Mouse (Mus musculus): ENCODE measurements around the gene Rps16.

DNA sequence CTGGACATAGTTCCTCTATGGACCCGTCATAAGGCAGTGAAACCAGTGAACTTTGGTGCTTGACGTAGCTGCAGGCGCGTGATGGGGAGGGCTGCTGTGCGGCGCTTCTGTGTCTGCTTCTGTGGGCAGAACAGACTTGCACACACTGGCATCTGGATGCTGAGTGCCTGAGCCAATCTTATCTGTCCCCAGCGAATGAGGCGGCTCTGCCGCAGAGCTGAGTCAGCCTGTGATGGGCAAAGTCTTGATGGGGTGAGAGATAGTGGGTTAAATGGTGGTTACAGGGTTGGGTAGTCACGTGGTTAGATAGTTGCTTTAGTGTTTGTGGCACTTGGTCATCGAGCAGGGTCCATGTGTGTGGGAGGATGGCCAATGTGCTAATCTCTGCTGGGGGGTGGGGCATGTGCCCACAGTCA, 32.5 kb downstream of the Rps16 start:
- TF ChIP-seq CTCF (IDR thresholded peaks at IDR 0.05; ENCODE audit: low read depth) (no peak), EP300 (optimal IDR thresholded peaks at IDR 0.05) (no peak)
